ENCODE assay signal across 9 mouse cellular contexts in the genomic region with DNA sequence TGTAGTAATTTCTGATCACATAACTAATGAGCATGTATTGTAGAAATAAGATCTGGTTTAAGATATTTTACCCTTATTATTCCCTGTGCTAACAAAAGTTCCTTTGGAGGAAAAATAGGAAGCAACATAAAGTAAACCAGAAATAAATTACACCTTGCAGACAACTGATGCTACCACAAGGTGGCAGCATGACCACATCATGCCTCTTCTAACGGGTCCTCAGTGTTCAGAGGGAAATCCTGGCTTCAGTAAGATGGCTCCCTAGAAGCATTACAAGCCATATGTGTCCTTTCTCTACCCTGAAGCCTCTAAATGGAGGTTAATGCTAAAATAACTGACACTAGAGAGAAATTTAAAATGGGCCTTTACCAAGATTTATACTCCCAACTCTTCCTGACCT. TPM values are rescaled to one million over a fixed set of nuclear protein-coding genes. Genes with fewer than 3 reads are reported as not detected.
A peak's percentile ranks its signal among the peaks of the same experiment; 100 is the strongest.
DNase-seq lines count a peak whose midpoint lies in the region; ATAC-seq lines count a peak whose summit lies in the region.
"Had no signal": no experiment of that assay in that cellular context is flagged by ENCODE, and none has a peak within 500 bp of the region (broad histone marks: within the 10 kb centered on the region; RNA-seq: fewer than 3 reads in every experiment).

No protein-coding gene starts in this region.

- no peak overlapping the region for H3K9ac ChIP-seq in forebrain, embryonic 16.5 days (replicated peaks; ENCODE audit: low read depth, low read length)
- H3K9ac ChIP-seq in kidney, embryonic 14.5 days (ENCODE audit: low read depth, low read length) = no peak overlapping the region
- H3K9ac ChIP-seq in neural tube, embryonic 13.5 days = no peak overlapping the region

- no peak overlapping the region for H3K27ac ChIP-seq in forebrain, embryonic 16.5 days (ENCODE audit: low read length)
- no peak overlapping the region for H3K27ac ChIP-seq in kidney, embryonic 14.5 days (ENCODE audit: low read depth, low read length)
- no peak overlapping the region for H3K27ac ChIP-seq in neural tube, embryonic 13.5 days (replicated peaks)

- H3K4me2 ChIP-seq in forebrain, embryonic 16.5 days (ENCODE audit: low read length) = no peak overlapping the region
- no peak overlapping the region for H3K4me2 ChIP-seq in kidney, embryonic 14.5 days (replicated peaks; ENCODE audit: low read depth, low read length)
- no peak overlapping the region for H3K4me2 ChIP-seq in neural tube, embryonic 13.5 days

- ATAC-seq in forebrain, embryonic 16.5 days = peak; percentile 96
- peak; percentile 73; the same call in 1 of the 2 replicates for ATAC-seq in kidney, embryonic 14.5 days (ENCODE audit: low FRiP score, low TSS enrichment)
- ATAC-seq in neural tube, embryonic 13.5 days (ENCODE audit: low read depth) = peak; percentile 90

- no peaks in the 10 kb centered on the region for H3K9me3 ChIP-seq in forebrain, embryonic 16.5 days (ENCODE audit: control insufficient read depth, low read length)
- H3K9me3 ChIP-seq in kidney, embryonic 14.5 days (ENCODE audit: control insufficient read depth, low read length) = no peaks in the 10 kb centered on the region
- H3K9me3 ChIP-seq in neural tube, embryonic 13.5 days = no peaks in the 10 kb centered on the region

- peak; percentile 44 for DNase-seq in CD4-positive helper T cell, adult 2 months (ENCODE audit: low read depth, low spot score)
- DNase-seq in MEL-GATA-1-ER (ENCODE audit: extremely low read depth, low read depth) (peak; percentile 35), liver (peak; percentile 38)
- DNase-seq in cerebellum, adult 18-20 months = peak; percentile 41 to 64
- DNase-seq in urinary bladder, adult 2 months (ENCODE audit: low spot score) = no peak

- WGBS in forebrain, embryonic 16.5 days = 0% methylated on average over 1 of the region's 1 CpGs
- 0% methylated on average over 1 of the region's 1 CpGs for WGBS in kidney, embryonic 14.5 days
- 0% methylated on average over 1 of the region's 1 CpGs for WGBS in neural tube, embryonic 13.5 days

- no peaks in the 10 kb centered on the region for H3K4me1 ChIP-seq in forebrain, embryonic 16.5 days (replicated peaks; ENCODE audit: control insufficient read depth, insufficient read depth, low read length)
- H3K4me1 ChIP-seq in kidney, embryonic 14.5 days (ENCODE audit: control insufficient read depth, insufficient read depth, low read length) = no peaks in the 10 kb centered on the region
- no peaks in the 10 kb centered on the region for H3K4me1 ChIP-seq in neural tube, embryonic 13.5 days (replicated peaks)

- no peaks in the 10 kb centered on the region for H3K36me3 ChIP-seq in forebrain, embryonic 16.5 days (ENCODE audit: control insufficient read depth, insufficient read depth)
- no peaks in the 10 kb centered on the region for H3K36me3 ChIP-seq in kidney, embryonic 14.5 days (ENCODE audit: control insufficient read depth, insufficient read depth, low read length)
- no peaks in the 10 kb centered on the region for H3K36me3 ChIP-seq in neural tube, embryonic 13.5 days

- H3K27me3 ChIP-seq in forebrain, embryonic 16.5 days (replicated peaks; ENCODE audit: control insufficient read depth, insufficient read depth, low read length) = no peaks in the 10 kb centered on the region
- H3K27me3 ChIP-seq in kidney, embryonic 14.5 days (ENCODE audit: control insufficient read depth, insufficient read depth, low read length) = no peaks in the 10 kb centered on the region
- H3K27me3 ChIP-seq in neural tube, embryonic 13.5 days = no peaks in the 10 kb centered on the region

- no peak overlapping the region for H3K4me3 ChIP-seq in forebrain, embryonic 16.5 days (replicated peaks; ENCODE audit: low read length)
- H3K4me3 ChIP-seq in kidney, embryonic 14.5 days (ENCODE audit: low read length) = no peak overlapping the region
- H3K4me3 ChIP-seq in neural tube, embryonic 13.5 days = no peak overlapping the region

RNA-seq across cellular contexts. Expression of a gene that starts 14.0 kb away (rescaled TPM):
- polyA plus RNA-seq in forebrain, embryonic 16.5 days (2015; fragmentation: Nextera tagmentation; extraction: Ambion mirVana) = not detected in 2 replicates
- polyA plus RNA-seq in kidney, embryonic 14.5 days (2014; fragmentation: Nextera tagmentation; extraction: Ambion mirVana) = not detected in 2 replicates
- not detected in 2 replicates for polyA plus RNA-seq in neural tube, embryonic 13.5 days (2015; fragmentation: Nextera tagmentation; extraction: Ambion mirVana)
- polyA plus RNA-seq in urinary bladder, adult 2 months (2012; rRNA removed) = not detected in 2 replicates
- polyA plus RNA-seq: large intestine, adult 2 months had no signal

RNA-seq across cellular contexts. Expression of a gene that starts 44.3 kb away (rescaled TPM):
- not detected in 2 replicates for polyA plus RNA-seq in forebrain, embryonic 16.5 days (2015; fragmentation: Nextera tagmentation; extraction: Ambion mirVana)
- not detected in 2 replicates for polyA plus RNA-seq in kidney, embryonic 14.5 days (2014; fragmentation: Nextera tagmentation; extraction: Ambion mirVana)
- not detected in 2 replicates for polyA plus RNA-seq in neural tube, embryonic 13.5 days (2015; fragmentation: Nextera tagmentation; extraction: Ambion mirVana)
- not detected in 2 replicates for polyA plus RNA-seq in urinary bladder, adult 2 months (2012; rRNA removed)
- polyA plus RNA-seq: large intestine, adult 2 months had no signal

RNA-seq across cellular contexts. Expression of a gene that starts 51.8 kb away (rescaled TPM):
- 4.2 and 5.4 TPM in 2 replicates for polyA plus RNA-seq in forebrain, embryonic 16.5 days (2015; fragmentation: Nextera tagmentation; extraction: Ambion mirVana)
- not detected in 2 replicates for polyA plus RNA-seq in kidney, embryonic 14.5 days (2014; fragmentation: Nextera tagmentation; extraction: Ambion mirVana)
- polyA plus RNA-seq in neural tube, embryonic 13.5 days (2015; fragmentation: Nextera tagmentation; extraction: Ambion mirVana) = 5.4 and 6.1 TPM in 2 replicates
- not detected in 2 replicates for polyA plus RNA-seq in urinary bladder, adult 2 months (2012; rRNA removed)
- polyA plus RNA-seq: large intestine, adult 2 months had no signal
